Mouse (Mus musculus): ENCODE results near the gene Ubxn6. TPM values are rescaled to one million over a fixed set of nuclear protein-coding genes. Genes with fewer than 3 reads are reported as not detected.
A peak's percentile ranks its signal among the peaks of the same experiment; 100 is the strongest.

The Ubxn6 gene
- total RNA-seq, 2 experiments from 2014 or later = 63.6 to 77.6 TPM

- no peak for DNase-seq (ENCODE audit: low spot score in 2 of 2)
Observed at GRCm38 (mm10) chr17:56057381-56058120, 17.3 kb downstream of the Ubxn6 start.

GRCm38 (mm10) chr17:56055945-56056678 lies 18.7 kb downstream of the Ubxn6 start:
- DNase-seq (ENCODE audit: low spot score in 2 of 2) = no peak

GRCm38 (mm10) chr17:56054938-56055337 lies 19.9 kb downstream of the Ubxn6 start:
- no peak for DNase-seq (ENCODE audit: low spot score in 2 of 2)

- no peak for DNase-seq (ENCODE audit: low spot score in 2 of 2)
Observed at GRCm38 (mm10) chr17:56051369-56051768, 23.5 kb downstream of the Ubxn6 start.

- DNase-seq (ENCODE audit: low spot score in 2 of 2) = no peak
Observed at GRCm38 (mm10) chr17:56040857-56041163, 34.0 kb downstream of the Ubxn6 start.

- DNase-seq (ENCODE audit: low spot score in 2 of 2) = peak; percentile 92
Observed at GRCm38 (mm10) chr17:56040030-56040856, 34.6 kb downstream of the Ubxn6 start, which contains the start of gene Chaf1a. Gene Chaf1a (plus strand): TSS chr17:56040439.

GRCm38 (mm10) chr17:56039345-56039744 lies 35.5 kb downstream of the Ubxn6 start:
- DNase-seq (ENCODE audit: low spot score in 2 of 2) = no peak

DNA sequence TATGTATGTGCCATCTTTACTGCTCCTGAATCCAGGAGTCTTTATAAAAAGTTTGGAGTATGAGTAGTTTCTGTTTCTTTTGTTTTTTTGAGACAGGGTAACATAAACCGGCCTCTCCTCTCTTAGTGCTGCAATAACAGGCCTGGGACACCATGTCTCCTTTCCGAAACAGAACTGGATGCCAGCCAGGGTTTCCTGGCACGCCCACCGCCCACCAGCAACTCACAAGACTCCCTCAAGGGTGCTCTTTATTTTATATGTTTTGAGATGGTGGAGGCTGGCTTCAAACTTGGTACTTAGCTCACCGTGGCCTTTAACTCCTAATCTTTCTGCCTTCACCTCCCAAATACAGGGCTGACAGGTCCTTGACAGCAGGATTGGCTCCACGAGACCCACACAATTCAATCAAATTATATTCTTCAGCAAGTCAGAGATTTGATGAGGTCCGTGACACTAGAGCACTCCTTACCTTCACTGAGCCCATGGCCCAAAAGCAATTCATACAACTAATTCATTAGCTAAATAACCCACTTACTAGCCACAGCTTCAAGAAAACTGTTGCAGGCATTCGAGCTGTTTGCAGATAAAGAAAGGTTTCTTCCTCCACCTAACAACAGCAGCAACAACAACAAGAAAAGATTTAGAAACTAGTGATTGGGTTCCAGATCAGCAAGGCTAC lies 36.1 kb downstream of the Ubxn6 start:
- DNase-seq (ENCODE audit: low spot score in 2 of 2) = no peak

GRCm38 (mm10) chr17:56036901-56037287 lies 37.9 kb downstream of the Ubxn6 start:
- no peak for DNase-seq (ENCODE audit: low spot score in 2 of 2)

- peak; percentile 100 for DNase-seq (ENCODE audit: low spot score in 2 of 2)
Observed at GRCm38 (mm10) chr17:56036176-56036900, 38.5 kb downstream of the Ubxn6 start, which contains the start of gene Sh3gl1. Gene Sh3gl1 (minus strand): TSS chr17:56036635.

DNA sequence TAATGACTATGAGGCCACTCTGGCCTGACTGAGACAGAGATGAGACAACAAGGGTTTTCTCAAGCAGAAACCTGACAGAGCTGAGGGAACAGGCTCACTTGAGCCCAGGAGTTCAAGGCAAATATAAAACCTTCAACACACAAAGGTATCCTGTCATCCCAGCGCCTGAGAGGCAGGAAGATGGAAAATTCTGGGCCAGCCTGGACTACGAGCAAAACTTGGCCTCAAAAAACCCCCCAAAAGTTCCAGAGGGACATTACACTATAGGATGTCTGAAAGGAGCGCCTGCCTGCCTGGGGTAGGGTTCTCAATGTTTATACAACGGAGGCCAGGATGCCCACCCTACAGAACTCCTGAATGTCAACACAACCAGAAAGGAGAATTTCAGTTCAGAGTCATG lies 39.6 kb downstream of the Ubxn6 start:
- no peak for DNase-seq (ENCODE audit: low spot score in 2 of 2)

DNA sequence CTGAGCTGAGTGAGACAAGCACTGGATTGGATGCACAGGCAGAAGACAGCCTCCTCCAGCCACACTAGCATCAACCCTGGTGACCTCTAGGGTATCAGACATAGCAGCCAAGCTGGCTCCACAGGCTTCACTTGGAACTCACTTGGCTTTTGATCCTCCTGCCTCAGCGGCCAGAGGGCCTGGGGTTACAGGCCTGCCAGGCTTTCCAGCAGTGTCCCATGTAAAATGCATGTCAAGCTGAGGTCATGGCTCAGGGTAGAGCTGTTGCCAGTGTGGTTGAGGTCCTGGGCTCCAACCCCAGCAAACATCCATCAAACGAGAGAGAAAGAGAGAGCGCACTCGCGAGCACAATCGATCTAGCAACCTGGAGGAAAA lies 40.1 kb downstream of the Ubxn6 start:
- DNase-seq (ENCODE audit: low spot score in 2 of 2) = no peak

DNA sequence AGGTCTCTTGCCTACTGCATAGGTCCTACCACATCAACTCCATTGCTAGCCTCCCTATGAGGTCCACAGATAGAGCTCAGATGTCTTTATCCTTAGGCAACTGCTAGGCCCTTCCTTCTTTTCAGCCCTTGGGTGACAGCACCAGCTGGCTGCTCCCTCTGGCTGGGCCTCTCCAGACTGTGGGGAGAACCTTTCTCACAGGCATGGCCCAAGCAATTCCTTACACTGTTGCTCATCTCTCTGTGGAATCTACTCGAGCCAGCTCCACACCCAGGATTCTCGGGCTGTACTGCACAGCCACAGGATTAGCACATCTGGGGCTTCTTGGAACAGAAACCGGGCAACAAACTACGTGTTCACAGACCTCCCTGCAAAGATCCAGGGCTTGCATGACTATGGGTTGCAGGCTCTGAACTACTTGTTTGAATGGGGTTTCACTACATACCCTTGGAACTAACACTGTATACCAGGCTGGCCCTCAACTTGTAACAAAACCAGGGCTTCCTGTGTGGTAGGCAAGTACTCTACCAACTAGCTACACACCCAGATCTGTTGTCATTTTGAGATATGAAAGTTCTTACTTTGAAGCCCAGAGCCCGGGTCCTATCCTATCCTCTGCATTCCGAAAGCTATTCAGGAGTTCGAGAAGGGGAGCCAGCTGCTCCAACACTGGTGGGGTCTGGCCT lies 40.6 kb downstream of the Ubxn6 start:
- DNase-seq (ENCODE audit: low spot score in 2 of 2) = no peak

- no peak for DNase-seq (ENCODE audit: low spot score in 2 of 2)
Observed at GRCm38 (mm10) chr17:56032831-56033230, 42.0 kb downstream of the Ubxn6 start.

DNA sequence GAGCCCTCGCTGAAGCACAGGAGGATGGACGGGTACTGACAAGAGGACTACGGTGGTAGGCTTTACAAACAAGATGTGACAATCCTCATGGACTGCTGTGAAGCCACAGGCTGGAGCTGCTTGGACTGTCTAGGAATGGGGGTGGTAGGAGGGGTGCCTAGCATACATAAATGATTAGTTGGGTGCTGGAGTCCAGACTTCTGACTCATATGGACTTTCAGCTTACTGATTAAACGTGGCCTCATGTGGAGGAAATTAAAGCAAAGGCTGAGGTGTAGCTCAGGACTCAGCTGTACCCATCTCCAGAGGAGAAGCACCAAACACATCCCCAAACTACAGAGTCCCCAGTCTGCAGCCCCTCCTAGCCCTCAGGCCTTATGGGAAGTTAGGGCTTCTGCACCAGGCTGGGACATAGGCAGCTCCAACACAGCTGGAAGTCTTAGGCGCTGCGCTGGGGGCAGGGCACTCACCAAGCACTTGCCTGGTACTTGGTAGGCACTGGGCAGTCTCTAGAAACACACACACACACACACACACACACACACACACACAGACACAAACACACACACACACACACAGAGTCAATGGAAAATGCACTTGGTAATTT lies 42.6 kb downstream of the Ubxn6 start:
- DNase-seq (ENCODE audit: low spot score in 2 of 2) = no peak

DNA sequence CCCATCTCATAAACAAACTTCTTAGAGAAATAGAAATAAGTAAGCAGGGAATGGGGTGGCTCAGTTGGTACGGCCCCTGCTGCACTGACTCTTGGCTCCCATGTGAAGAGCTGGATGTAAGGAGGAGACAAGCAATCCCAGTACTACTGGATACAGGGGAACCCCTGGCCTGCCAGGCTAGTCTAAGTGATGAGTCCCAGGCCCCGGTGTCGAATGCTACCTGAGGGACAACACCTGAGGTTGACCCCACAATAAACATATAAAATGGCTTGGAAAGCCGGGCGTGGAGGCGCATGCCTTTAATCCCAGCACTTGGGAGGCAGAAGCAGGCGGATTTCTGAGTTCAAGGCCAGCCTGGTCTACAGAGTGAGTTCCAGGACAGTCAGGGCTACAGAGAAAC lies 43.4 kb downstream of the Ubxn6 start:
- DNase-seq (ENCODE audit: low spot score in 2 of 2) = no peak

DNA sequence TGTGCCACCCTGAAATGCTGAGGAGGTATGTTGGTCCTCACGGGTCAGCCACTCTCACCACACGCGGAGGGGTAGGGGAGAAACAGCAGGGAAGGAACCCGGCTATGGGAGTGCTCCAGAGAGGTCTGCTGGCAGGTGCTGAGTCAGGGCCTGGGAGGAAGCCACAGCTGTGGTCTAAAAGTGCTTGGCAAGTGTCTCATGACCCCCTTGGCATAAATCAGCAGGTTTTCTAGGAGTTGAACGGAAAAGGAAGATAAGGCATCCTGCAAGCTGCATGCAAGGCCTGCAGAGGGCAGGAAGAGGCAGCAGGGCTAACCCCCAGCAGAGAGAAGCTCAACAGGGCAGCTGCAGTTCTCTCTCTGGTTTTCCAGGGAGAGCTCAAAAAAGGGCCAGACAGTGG lies 43.9 kb downstream of the Ubxn6 start:
- peak in 1 of 2 experiments; percentile 36 for DNase-seq (ENCODE audit: low spot score in 2 of 2)

GRCm38 (mm10) chr17:56030238-56030870 lies 44.5 kb downstream of the Ubxn6 start:
- DNase-seq (ENCODE audit: low spot score in 2 of 2) = no peak

Data from adrenal gland, adult 18-20 months (tissue).